ENCODE assay signal across 8 mouse cellular contexts in the genomic region with DNA sequence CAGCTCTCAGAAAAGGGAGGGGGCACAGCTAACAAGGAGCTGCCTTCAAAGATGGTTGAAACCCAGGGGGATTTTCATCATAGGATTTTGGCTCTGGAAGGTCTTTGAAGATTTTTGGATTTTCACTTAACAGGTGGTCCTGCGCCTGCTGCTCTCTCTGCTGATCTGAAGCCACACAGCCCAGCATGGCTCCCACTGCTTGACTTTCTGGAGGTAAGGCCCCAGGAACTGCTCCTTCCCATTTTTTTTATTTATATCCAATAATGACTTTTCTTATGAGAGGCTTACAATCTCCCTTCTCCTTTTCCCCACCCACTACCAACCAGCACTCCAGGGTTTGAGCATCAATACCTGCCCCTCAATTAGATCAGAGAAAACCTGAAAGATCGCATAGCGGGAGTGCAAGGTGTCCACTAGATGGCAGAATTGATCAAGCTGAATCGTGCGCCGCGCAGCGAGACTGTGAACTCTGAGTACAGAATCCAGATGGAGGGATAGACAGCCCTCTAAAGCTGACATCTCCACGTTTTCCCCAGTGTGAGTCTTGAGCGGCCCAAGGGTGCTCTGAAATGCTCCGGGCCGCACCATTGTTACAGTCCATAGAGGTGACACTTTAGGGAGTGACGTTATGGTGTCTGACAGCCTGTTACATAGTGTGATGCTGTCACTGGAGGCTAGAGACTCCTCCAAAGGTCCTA.
A peak's percentile ranks its signal among the peaks of the same experiment; 100 is the strongest.
DNase-seq lines count a peak whose midpoint lies in the region; ATAC-seq and TF ChIP-seq lines count a peak whose summit lies in the region.

No protein-coding gene starts in this region.

- H3K27me3 ChIP-seq in heart, embryonic 12.5 days (replicated peaks), result no peaks in the 10 kb centered on the region
- H3K27me3 ChIP-seq in kidney, postnatal 0 days (ENCODE audit: insufficient read depth, low read length), result no peaks in the 10 kb centered on the region
- H3K27me3 ChIP-seq in liver, embryonic 11.5 days (replicated peaks; ENCODE audit: control insufficient read depth, insufficient read depth, low read length), result no peaks in the 10 kb centered on the region
- H3K27me3 ChIP-seq in neural tube, embryonic 13.5 days, result no peaks in the 10 kb centered on the region; the same call in 1 of the 2 replicates

- H3K36me3 ChIP-seq in heart, embryonic 12.5 days, result no peaks in the 10 kb centered on the region
- no peaks in the 10 kb centered on the region for H3K36me3 ChIP-seq in kidney, postnatal 0 days (ENCODE audit: insufficient read depth, low read length)
- H3K36me3 ChIP-seq in liver, embryonic 11.5 days (ENCODE audit: control insufficient read depth, insufficient read depth, low read length), result no peaks in the 10 kb centered on the region
- H3K36me3 ChIP-seq in neural tube, embryonic 13.5 days, result no peaks in the 10 kb centered on the region

- no peak overlapping the region for H3K9ac ChIP-seq in heart, embryonic 12.5 days
- H3K9ac ChIP-seq in kidney, postnatal 0 days (ENCODE audit: low read depth, low read length), result no peak overlapping the region
- H3K9ac ChIP-seq in liver, embryonic 11.5 days (ENCODE audit: low read depth, low read length), result no peak overlapping the region
- H3K9ac ChIP-seq in neural tube, embryonic 13.5 days, result no peak overlapping the region

- peak; percentile 51 for ATAC-seq in CD4-positive, CD25-positive, alpha-beta regulatory T cell, adult 4 months
- ATAC-seq in heart, embryonic 12.5 days (ENCODE audit: insufficient number of reproducible peaks, low FRiP score), result no peak
- peak; percentile 43; the same call in 1 of the 2 replicates for ATAC-seq in kidney, postnatal 0 days (replicated peaks; ENCODE audit: low FRiP score, low read depth)
- peak; percentile 54 for ATAC-seq in liver, embryonic 11.5 days (replicated peaks; ENCODE audit: low FRiP score)
- ATAC-seq in neural tube, embryonic 13.5 days (ENCODE audit: low read depth), result peak; percentile 86

- no peaks in the 10 kb centered on the region for H3K4me1 ChIP-seq in heart, embryonic 12.5 days (replicated peaks)
- no peaks in the 10 kb centered on the region for H3K4me1 ChIP-seq in kidney, postnatal 0 days (replicated peaks; ENCODE audit: insufficient read depth, low read length)
- H3K4me1 ChIP-seq in liver, embryonic 11.5 days (replicated peaks; ENCODE audit: control insufficient read depth, insufficient read depth, low read length), result no peaks in the 10 kb centered on the region
- peaks cover 21% of the 10 kb centered on the region; the same call in 1 of the 2 replicates for H3K4me1 ChIP-seq in neural tube, embryonic 13.5 days (replicated peaks)

- H3K4me3 ChIP-seq in heart, embryonic 12.5 days, result no peak overlapping the region
- H3K4me3 ChIP-seq in kidney, postnatal 0 days (replicated peaks; ENCODE audit: low read depth, low read length), result no peak overlapping the region
- H3K4me3 ChIP-seq in liver, embryonic 11.5 days (ENCODE audit: low read depth, low read length), result no peak overlapping the region
- H3K4me3 ChIP-seq in neural tube, embryonic 13.5 days, result no peak overlapping the region

- H3K9me3 ChIP-seq in heart, embryonic 12.5 days (replicated peaks), result no peaks in the 10 kb centered on the region
- no peaks in the 10 kb centered on the region for H3K9me3 ChIP-seq in kidney, postnatal 0 days (replicated peaks; ENCODE audit: low read length)
- H3K9me3 ChIP-seq in liver, embryonic 11.5 days (ENCODE audit: control insufficient read depth, low read length), result no peaks in the 10 kb centered on the region
- no peaks in the 10 kb centered on the region for H3K9me3 ChIP-seq in neural tube, embryonic 13.5 days

- peak; percentile 8 for DNase-seq in adrenal gland, adult 8-10 months
- peak; percentile 65 for DNase-seq in embryo, embryonic 11.5 days (ENCODE audit: low read depth, low spot score)
- DNase-seq in kidney, postnatal 0 days (ENCODE audit: low spot score), result peak; percentile 90
- DNase-seq in liver, embryonic 11.5 days (ENCODE audit: low spot score), result peak; percentile 39
- peak; percentile 20 for DNase-seq in urinary bladder, postnatal 25 days (ENCODE audit: low spot score)

- no peak overlapping the region for H3K27ac ChIP-seq in heart, embryonic 12.5 days (ENCODE audit: poor library complexity, severe bottlenecking)
- no peak overlapping the region for H3K27ac ChIP-seq in kidney, postnatal 0 days
- no peak overlapping the region for H3K27ac ChIP-seq in liver, embryonic 11.5 days (ENCODE audit: low read depth, low read length)
- H3K27ac ChIP-seq in neural tube, embryonic 13.5 days (replicated peaks), result no peak overlapping the region

- peak overlapping the region; percentile 34; the same call in 1 of the 2 replicates for H3K4me2 ChIP-seq in heart, embryonic 12.5 days
- no peak overlapping the region for H3K4me2 ChIP-seq in kidney, postnatal 0 days (ENCODE audit: low read length)
- no peak overlapping the region for H3K4me2 ChIP-seq in liver, embryonic 11.5 days
- H3K4me2 ChIP-seq in neural tube, embryonic 13.5 days, result peak overlapping the region; percentile 34

- whole genome bisulfite sequencing in heart, embryonic 12.5 days, result 11% methylated on average over 13 of the region's 13 CpGs
- WGBS in kidney, postnatal 0 days, result 10% methylated on average over 13 of the region's 13 CpGs
- 11% methylated on average over 13 of the region's 13 CpGs for WGBS in liver, embryonic 11.5 days
- WGBS in neural tube, embryonic 13.5 days, result 8% methylated on average over 13 of the region's 13 CpGs

- TF ChIP-seq CTCF in kidney, postnatal 0 days (IDR thresholded peaks at IDR 0.05; ENCODE audit: low read depth), result peak; percentile 91

Comparison
In these comparisons a context has a peak if more than half of its experiments do, and no peak if none do; other contexts are left out.
1. DNase-seq: peak in every context shown above with its lines; median percentile 90 in kidney, postnatal 0 days; 65 in embryo, embryonic 11.5 days; 39 in liver, embryonic 11.5 days; 20 in urinary bladder, postnatal 25 days; 8 in adrenal gland, adult 8-10 months.
2. H3K4me2 ChIP-seq: peak in heart, embryonic 12.5 days (single experiment) and neural tube, embryonic 13.5 days (single experiment); none in kidney, postnatal 0 days (single experiment) and liver, embryonic 11.5 days (single experiment).